Mouse (Mus musculus) myocyte (in vitro differentiated cells): ENCODE data around the gene Zfp69. TPM values are rescaled to one million over a fixed set of nuclear protein-coding genes. Genes with fewer than 3 reads are reported as not detected.
A peak's percentile ranks its signal among the peaks of the same experiment; 100 is the strongest.

Experiments
- H3K27me3 ChIP-seq: one replicate; pipeline ENCODE4 v1.6.1; 2011; ENCODE audit not compliant: control insufficient read depth, insufficient read depth, insufficient read length
- H3K36me3 ChIP-seq: one replicate; pipeline ENCODE4 v1.6.1; 2011; ENCODE audit not compliant: control insufficient read depth, insufficient read depth
- H3K4me2 ChIP-seq: one replicate; pipeline ENCODE4 v1.6.1; 2011; ENCODE audit warnings: low read depth, control low read depth
- H3K4me3 ChIP-seq: one replicate; pipeline ENCODE4 v1.5.1; 2011; ENCODE audit warnings: mild to moderate bottlenecking, control low read depth, moderate library complexity
- H3K79me2 ChIP-seq: one replicate; pipeline ENCODE4 v1.6.1; 2011; ENCODE audit not compliant: control insufficient read depth, insufficient read depth
- H3ac ChIP-seq: one replicate; pipeline ENCODE4 v1.6.1; 2011; ENCODE audit not compliant: control insufficient read depth, insufficient read length
- CEBPB ChIP-seq: IDR thresholded peaks from 2 replicates; pipeline ENCODE4 v1.6.1; 2011; ENCODE audit warnings: mild to moderate bottlenecking, moderate library complexity; ENCODE audit not compliant: poor library complexity, insufficient read depth, severe bottlenecking
- E2F4 ChIP-seq: IDR thresholded peaks from one replicate; pipeline ENCODE4 v1.6.1; 2011; ENCODE audit warnings: mild to moderate bottlenecking, control low read depth, moderate library complexity; ENCODE audit not compliant: insufficient read depth
- MAX ChIP-seq: IDR thresholded peaks from one replicate; pipeline ENCODE4 v1.6.1; 2011; ENCODE audit warnings: low read depth, mild to moderate bottlenecking, control low read depth
- MYOD1 ChIP-seq, 3 experiments: IDR thresholded peaks; one replicate each; pipeline ENCODE4 v1.6.1; 2011; ENCODE audit warnings: control low read depth in 2 of 3, low read depth in 2 of 3, mild to moderate bottlenecking in 2 of 3, moderate library complexity in 1 of 3; ENCODE audit not compliant: insufficient read length in 2 of 3, control insufficient read depth in 1 of 3
- MYOG ChIP-seq, 3 experiments: IDR thresholded peaks; one replicate each; pipeline ENCODE4 v1.6.1; 2011; ENCODE audit warnings: control low read depth in 2 of 3, low read depth in 2 of 3, mild to moderate bottlenecking in 2 of 3; ENCODE audit not compliant: insufficient read length in 2 of 3, control insufficient read depth in 1 of 3, insufficient read depth in 1 of 3
- POLR2A ChIP-seq: IDR thresholded peaks from one replicate; pipeline ENCODE4 v1.6.1; 2011; ENCODE audit warnings: low read depth, mild to moderate bottlenecking, control low read depth, moderate library complexity; ENCODE audit not compliant: insufficient read length
- POLR2AphosphoS2 ChIP-seq: IDR thresholded peaks from one replicate; pipeline ENCODE4 v1.6.1; 2011; ENCODE audit warnings: low read depth, control low read depth; ENCODE audit not compliant: insufficient read length
- REST ChIP-seq: IDR thresholded peaks from one replicate; pipeline ENCODE4 v1.6.1; 2011; ENCODE audit warnings: mild to moderate bottlenecking, control low read depth, moderate library complexity; ENCODE audit not compliant: insufficient read depth, insufficient read length
- SRF ChIP-seq: IDR thresholded peaks from one replicate; pipeline ENCODE4 v1.6.1; 2011; ENCODE audit warnings: low read depth; ENCODE audit not compliant: control insufficient read depth, insufficient read length
- TCF12 ChIP-seq: IDR thresholded peaks from one replicate; pipeline ENCODE4 v1.6.1; 2011; ENCODE audit warnings: mild to moderate bottlenecking, control low read depth; ENCODE audit not compliant: poor library complexity, insufficient read depth, severe bottlenecking
- TCF3 ChIP-seq: IDR thresholded peaks from one replicate; pipeline ENCODE4 v1.6.1; 2011; ENCODE audit warnings: low read depth, control low read depth; ENCODE audit not compliant: insufficient read length
- USF1 ChIP-seq: IDR thresholded peaks from one replicate; pipeline ENCODE4 v1.6.1; 2011; ENCODE audit warnings: low read depth, mild to moderate bottlenecking, control low read depth, moderate library complexity
- polyA plus RNA-seq: library from polyadenylated mRNA; unstranded; fragments of >200 nt; fragmentation: generic; extraction: Trizol; gene quantifications from one replicate; pipeline ENCODE4 v1.2.1, GENCODE M21; 2012; ENCODE audit warnings: missing spikeins

Zfp69 gene
- polyA plus RNA-seq, 1 experiment = 0.61 TPM

GRCm38 (mm10) chr4:120913861-120914260, 37.6 kb downstream of the Zfp69 start:
- TF ChIP-seq SRF = no peak
- no peak for TF ChIP-seq CEBPB
- no peak for TF ChIP-seq POLR2AphosphoS2
- no peak for TF ChIP-seq POLR2A
- no peak for TF ChIP-seq MYOG (IDR thresholded peaks at IDR 0.05; ENCODE audit: control insufficient read depth in 1 of 3, insufficient read depth in 1 of 3, insufficient read length in 2 of 3, low read depth in 2 of 3)
- no peak for TF ChIP-seq TCF12
- no peak for TF ChIP-seq E2F4
- TF ChIP-seq USF1 = no peak
- Histone ChIP-seq H3K79me2 (no peaks in the 10 kb centered on the region), H3K4me2 (no peak overlapping the region), H3K27me3 (no peaks in the 10 kb centered on the region), H3K4me3 (no peak overlapping the region), H3K36me3 (no peaks in the 10 kb centered on the region), H3ac (no peak overlapping the region)

DNA sequence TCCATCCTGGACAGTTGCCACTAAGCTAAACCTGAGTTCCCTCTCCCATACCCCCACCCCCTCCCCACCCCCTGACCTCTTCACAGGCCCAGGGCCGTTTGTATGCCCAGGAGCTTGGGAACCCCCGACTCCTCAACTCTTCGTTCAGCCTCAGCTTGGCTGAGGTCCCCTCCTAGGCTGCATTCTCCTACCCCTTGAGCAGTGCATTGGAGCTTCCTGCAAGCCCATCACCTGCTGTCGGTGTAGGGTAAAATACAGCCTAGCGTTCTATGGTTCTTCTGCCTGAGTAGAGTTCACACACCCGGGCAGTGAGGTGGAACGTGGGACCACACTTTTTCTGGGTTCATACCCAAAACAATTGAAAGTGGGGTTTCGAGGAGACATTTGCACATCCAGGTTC, 38.1 kb downstream of the Zfp69 start:
- Histone ChIP-seq H3K4me3 (no peak overlapping the region), H3K79me2 (no peaks in the 10 kb centered on the region), H3ac (no peak overlapping the region), H3K27me3 (no peaks in the 10 kb centered on the region), H3K4me2 (no peak overlapping the region), H3K36me3 (no peaks in the 10 kb centered on the region)
- TF ChIP-seq MYOD1 (IDR thresholded peaks at IDR 0.05; ENCODE audit: control insufficient read depth in 1 of 3, insufficient read length in 2 of 3, low read depth in 2 of 3) = no peak
- no peak for TF ChIP-seq E2F4
- TF ChIP-seq REST = no peak

DNA sequence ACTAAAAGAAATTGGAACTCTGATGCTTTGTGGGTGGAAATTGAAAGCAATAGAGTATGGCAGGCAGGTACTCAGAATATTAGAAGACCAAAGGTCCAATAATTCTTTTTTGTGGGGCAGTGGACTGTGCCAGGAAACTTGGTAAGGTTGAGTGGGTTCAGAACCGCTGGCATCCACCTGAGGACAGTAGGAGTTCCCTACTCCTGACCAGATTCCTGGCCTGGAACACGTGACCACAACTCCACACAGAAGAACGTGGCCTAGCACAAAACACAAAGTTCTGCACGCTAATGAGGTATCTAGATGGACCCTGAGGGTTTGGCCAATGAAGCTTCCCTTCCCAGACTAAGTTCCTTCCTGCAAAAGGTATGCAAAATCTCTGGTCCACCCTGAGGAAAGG, 38.6 kb downstream of the Zfp69 start:
- H3ac ChIP-seq = no peak overlapping the region
- no peaks in the 10 kb centered on the region for H3K27me3 ChIP-seq
- no peak for TF ChIP-seq POLR2AphosphoS2
- no peak for TF ChIP-seq USF1
- TF ChIP-seq SRF = no peak
- no peak for TF ChIP-seq TCF12
- no peak for TF ChIP-seq TCF3
- TF ChIP-seq REST = no peak
- no peak for TF ChIP-seq POLR2A
- TF ChIP-seq MAX = no peak
- TF ChIP-seq MYOG (IDR thresholded peaks at IDR 0.05; ENCODE audit: control insufficient read depth in 1 of 3, insufficient read depth in 1 of 3, insufficient read length in 2 of 3, low read depth in 2 of 3) = no peak
- no peak overlapping the region for H3K4me2 ChIP-seq
- H3K4me3 ChIP-seq = no peak overlapping the region
- no peaks in the 10 kb centered on the region for H3K79me2 ChIP-seq
- no peaks in the 10 kb centered on the region for H3K36me3 ChIP-seq

DNA sequence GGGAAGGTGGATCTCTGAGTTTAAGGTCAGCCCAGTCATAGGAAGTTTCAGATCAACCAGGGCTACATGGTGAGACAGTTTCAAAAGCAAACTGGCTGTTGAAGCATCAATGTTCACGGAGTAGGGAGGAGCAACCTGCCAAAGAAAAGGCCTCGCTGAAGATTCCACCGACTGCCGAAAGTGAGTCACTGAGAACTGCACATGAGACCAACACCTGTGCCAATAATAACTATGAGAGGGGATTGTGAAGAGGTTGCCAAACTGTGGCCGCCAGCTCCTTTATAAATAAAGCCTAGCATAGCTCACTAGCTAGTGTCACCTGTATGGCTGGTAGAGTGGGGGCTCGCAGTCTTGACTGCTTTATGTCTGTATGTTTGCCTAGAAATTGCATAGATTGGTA, 40.4 kb downstream of the Zfp69 start:
- TF ChIP-seq TCF12 (no peak), POLR2A (no peak), TCF3 (no peak), POLR2AphosphoS2 (no peak), CEBPB (no peak), E2F4 (no peak), MAX (no peak), MYOG (IDR thresholded peaks at IDR 0.05; ENCODE audit: control insufficient read depth in 1 of 3, insufficient read depth in 1 of 3, insufficient read length in 2 of 3, low read depth in 2 of 3) (no peak), MYOD1 (IDR thresholded peaks at IDR 0.05; ENCODE audit: control insufficient read depth in 1 of 3, insufficient read length in 2 of 3, low read depth in 2 of 3) (no peak), USF1 (no peak)
- Histone ChIP-seq H3K4me2 (no peak overlapping the region), H3K36me3 (no peaks in the 10 kb centered on the region), H3K79me2 (no peaks in the 10 kb centered on the region), H3K27me3 (no peaks in the 10 kb centered on the region), H3ac (no peak overlapping the region), H3K4me3 (no peak overlapping the region)

DNA sequence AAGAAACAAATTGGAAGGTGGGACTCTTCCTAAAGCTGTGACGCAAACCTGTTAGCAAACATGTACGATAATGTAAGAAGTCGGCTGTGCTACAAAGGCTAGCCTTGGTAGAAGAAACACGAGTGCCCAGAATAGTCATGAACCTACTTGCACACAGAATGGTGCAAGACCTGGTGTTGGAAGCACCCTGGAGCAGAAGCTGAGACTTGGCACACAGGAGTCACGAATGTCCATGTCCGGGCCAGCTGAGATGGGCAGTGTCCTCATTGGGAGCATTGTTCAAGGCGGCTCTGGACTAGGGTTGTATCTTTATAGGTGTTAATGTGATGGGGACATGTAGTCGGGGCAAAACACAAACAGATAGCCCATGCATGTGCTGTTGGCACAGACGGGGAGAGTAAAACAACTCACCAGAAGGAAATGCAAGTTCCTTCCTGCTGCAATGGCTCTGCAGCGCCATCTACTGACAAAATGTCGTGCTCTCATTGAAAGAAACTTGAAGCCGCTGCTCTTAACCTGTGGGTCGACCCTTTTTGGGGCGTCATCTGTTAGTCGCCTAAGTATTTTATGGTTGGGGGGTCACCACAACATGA, 41.8 kb downstream of the Zfp69 start:
- no peaks in the 10 kb centered on the region for H3K27me3 ChIP-seq
- peak overlapping the region; percentile 15 for H3K4me2 ChIP-seq
- H3ac ChIP-seq = no peak overlapping the region
- H3K36me3 ChIP-seq = no peaks in the 10 kb centered on the region
- no peak overlapping the region for H3K4me3 ChIP-seq
- no peaks in the 10 kb centered on the region for H3K79me2 ChIP-seq
- TF ChIP-seq MAX (no peak), TCF3 (no peak), SRF (no peak), USF1 (no peak), POLR2AphosphoS2 (no peak), REST (no peak), E2F4 (no peak), POLR2A (no peak), MYOG (IDR thresholded peaks at IDR 0.05; ENCODE audit: control insufficient read depth in 1 of 3, insufficient read depth in 1 of 3, insufficient read length in 2 of 3, low read depth in 2 of 3) (no peak), TCF12 (no peak), MYOD1 (IDR thresholded peaks at IDR 0.05; ENCODE audit: control insufficient read depth in 1 of 3, insufficient read length in 2 of 3, low read depth in 2 of 3) (no peak), CEBPB (no peak)
